Mouse (Mus musculus): ENCODE data around the gene Nrg3. TPM values are rescaled to one million over a fixed set of nuclear protein-coding genes. Genes with fewer than 3 reads are reported as not detected.
"Not testable (repeated sequence)": the region's sequence is repeated elsewhere in the genome, so short reads cannot be mapped to it uniquely, and the experiment has no call there.

Nrg3 gene
- polyA plus RNA-seq, 1 experiment, result not detected

GRCm38 (mm10) chr14:38444788-38445187, 1028.1 kb downstream of the Nrg3 start:
- no peak for DNase-seq (ENCODE audit: low read depth in 1 of 2, low spot score in 2 of 2)
- no peaks in the 10 kb centered on the region for H3K27me3 ChIP-seq (ENCODE audit: control insufficient read depth, insufficient read depth, low read length)
- TF ChIP-seq CTCF (IDR thresholded peaks at IDR 0.05; ENCODE audit: extremely low read depth, insufficient read depth, insufficient read length, insufficient replicate concordance), result no peak
- TF ChIP-seq POLR2A (IDR thresholded peaks at IDR 0.05; ENCODE audit: low read depth, low read length), result no peak
- H3K4me3 ChIP-seq (ENCODE audit: extremely low read depth, insufficient read depth, insufficient read length), result no peak overlapping the region
- no peaks in the 10 kb centered on the region for H3K36me3 ChIP-seq (ENCODE audit: control insufficient read depth, insufficient read depth, low read length)
- 82% methylated on average over 2 of the region's 2 CpGs for WGBS
- no peak overlapping the region for H3K27ac ChIP-seq (ENCODE audit: insufficient read depth, low read length)
- H3K4me1 ChIP-seq (ENCODE audit: control insufficient read depth, insufficient read depth, insufficient read length), result no peaks in the 10 kb centered on the region

DNA sequence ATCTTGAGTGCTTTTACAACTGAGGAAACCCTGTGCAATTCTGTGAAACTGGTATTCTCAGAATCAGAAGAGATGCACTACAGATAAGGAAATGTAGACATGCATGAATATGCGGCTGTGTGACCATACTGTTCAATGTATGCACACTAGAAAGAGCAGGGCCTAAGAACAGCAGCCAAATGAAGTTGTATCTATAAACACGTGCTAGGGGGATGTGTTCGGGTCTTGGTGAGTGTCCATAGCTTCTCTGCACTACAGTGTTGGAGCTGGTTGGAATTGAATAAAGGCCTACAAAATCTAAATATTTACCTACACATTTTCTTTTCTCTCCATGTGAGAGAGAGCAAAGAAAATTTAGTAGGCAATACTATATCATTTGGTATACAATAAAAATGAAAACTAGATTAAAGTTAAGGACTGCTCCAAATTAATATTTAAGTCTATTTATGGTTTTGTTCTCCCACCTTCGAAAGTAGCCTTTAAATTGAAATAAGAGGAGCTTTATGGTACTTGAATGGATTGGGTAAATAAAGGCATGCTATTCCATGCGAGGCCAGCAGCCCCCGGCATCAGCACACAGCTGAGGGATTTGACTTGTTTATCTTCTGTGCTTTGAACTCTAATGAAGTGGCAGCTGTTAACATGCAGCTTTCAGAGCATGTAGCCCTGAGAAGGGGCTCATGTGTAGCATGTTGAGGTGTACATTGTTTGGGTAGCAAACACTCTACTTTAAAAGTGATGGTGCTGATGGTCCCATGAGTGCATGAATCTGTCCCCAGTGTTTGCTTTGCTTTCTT, 1038.9 kb downstream of the Nrg3 start:
- no peak for DNase-seq (ENCODE audit: low read depth in 1 of 2, low spot score in 2 of 2)

DNA sequence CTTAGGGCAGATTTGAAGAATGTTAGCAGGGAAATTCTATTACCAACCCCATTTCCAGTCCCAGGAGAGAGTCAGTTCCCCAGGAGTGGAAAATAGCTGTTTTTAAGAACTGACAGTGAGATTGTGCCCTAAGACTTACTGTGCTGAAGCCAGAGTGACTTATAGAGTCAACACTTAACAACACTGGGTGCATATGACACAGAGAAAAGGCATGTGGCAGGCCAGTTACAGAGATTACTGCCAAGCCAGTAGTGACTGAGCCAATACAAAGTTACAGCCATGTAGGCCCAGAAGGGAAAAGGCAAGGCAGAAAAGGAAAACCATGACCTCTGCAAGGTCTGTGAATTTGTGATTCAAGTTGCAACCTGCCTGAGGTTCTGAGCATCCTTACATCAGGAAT, 1098.2 kb downstream of the Nrg3 start:
- Histone ChIP-seq H3K27ac (ENCODE audit: insufficient read depth, low read length) (no peak overlapping the region), H3K36me3 (ENCODE audit: control insufficient read depth, insufficient read depth, low read length) (no peaks in the 10 kb centered on the region), H3K4me3 (ENCODE audit: extremely low read depth, insufficient read depth, insufficient read length) (no peak overlapping the region), H3K4me1 (ENCODE audit: control insufficient read depth, insufficient read depth, insufficient read length) (no peaks in the 10 kb centered on the region), H3K27me3 (ENCODE audit: control insufficient read depth, insufficient read depth, low read length) (no peaks in the 10 kb centered on the region)
- DNase-seq (ENCODE audit: low read depth in 1 of 2, low spot score in 2 of 2), result no peak
- TF ChIP-seq POLR2A (IDR thresholded peaks at IDR 0.05; ENCODE audit: low read depth, low read length) (no peak), CTCF (IDR thresholded peaks at IDR 0.05; ENCODE audit: extremely low read depth, insufficient read depth, insufficient read length, insufficient replicate concordance) (no peak)

More for the DNA sequence above, 1038.9 kb downstream of the Nrg3 start:
- Histone ChIP-seq H3K27ac (ENCODE audit: insufficient read depth, low read length) (no peak overlapping the region), H3K36me3 (ENCODE audit: control insufficient read depth, insufficient read depth, low read length) (no peaks in the 10 kb centered on the region), H3K4me1 (ENCODE audit: control insufficient read depth, insufficient read depth, insufficient read length) (no peaks in the 10 kb centered on the region), H3K27me3 (ENCODE audit: control insufficient read depth, insufficient read depth, low read length) (no peaks in the 10 kb centered on the region), H3K4me3 (ENCODE audit: extremely low read depth, insufficient read depth, insufficient read length) (no peak overlapping the region)
- TF ChIP-seq CTCF (IDR thresholded peaks at IDR 0.05; ENCODE audit: extremely low read depth, insufficient read depth, insufficient read length, insufficient replicate concordance) (no peak), POLR2A (IDR thresholded peaks at IDR 0.05; ENCODE audit: low read depth, low read length) (no peak)
- WGBS, result 67% methylated on average over 6 of the region's 6 CpGs

DNA sequence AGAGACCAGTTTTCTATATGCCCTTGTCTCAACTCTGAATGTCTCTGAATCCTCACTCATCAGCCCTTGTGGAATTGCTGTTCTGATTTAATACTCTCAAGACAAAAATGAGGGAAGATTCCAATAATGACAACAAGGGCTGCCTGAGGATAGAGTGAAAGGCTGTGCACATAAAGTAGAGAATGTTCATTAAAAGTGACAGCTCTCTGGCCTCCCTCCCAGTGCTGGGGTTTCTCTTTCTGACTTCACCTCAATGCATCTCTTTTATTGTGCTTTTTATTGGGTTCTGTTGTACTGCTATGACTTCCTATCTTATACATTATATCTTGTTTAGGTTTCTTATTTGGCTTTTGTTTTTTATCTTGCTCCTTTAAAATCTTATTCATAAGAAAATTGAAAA, 1131.9 kb downstream of the Nrg3 start:
- TF ChIP-seq CTCF (IDR thresholded peaks at IDR 0.05; ENCODE audit: extremely low read depth, insufficient read depth, insufficient read length, insufficient replicate concordance), result no peak
- no peak for TF ChIP-seq POLR2A (IDR thresholded peaks at IDR 0.05; ENCODE audit: low read depth, low read length)
- no peak overlapping the region for H3K27ac ChIP-seq (ENCODE audit: insufficient read depth, low read length)
- no peak for DNase-seq (ENCODE audit: low read depth in 1 of 2, low spot score in 2 of 2)
- no peak overlapping the region for H3K4me3 ChIP-seq (ENCODE audit: extremely low read depth, insufficient read depth, insufficient read length)
- no peaks in the 10 kb centered on the region for H3K27me3 ChIP-seq (ENCODE audit: control insufficient read depth, insufficient read depth, low read length)
- H3K4me1 ChIP-seq (ENCODE audit: control insufficient read depth, insufficient read depth, insufficient read length), result no peaks in the 10 kb centered on the region
- H3K36me3 ChIP-seq (ENCODE audit: control insufficient read depth, insufficient read depth, low read length), result no peaks in the 10 kb centered on the region

GRCm38 (mm10) chr14:38322841-38323240, 1150.0 kb downstream of the Nrg3 start:
- not testable (repeated sequence) for H3K27me3 ChIP-seq (ENCODE audit: control insufficient read depth, insufficient read depth, low read length); H3K36me3 ChIP-seq (ENCODE audit: control insufficient read depth, insufficient read depth, low read length); DNase-seq (ENCODE audit: low read depth in 1 of 2, low spot score in 2 of 2); H3K27ac ChIP-seq (ENCODE audit: insufficient read depth, low read length); H3K4me3 ChIP-seq (ENCODE audit: extremely low read depth, insufficient read depth, insufficient read length); H3K4me1 ChIP-seq (ENCODE audit: control insufficient read depth, insufficient read depth, insufficient read length)
- WGBS, result 80% methylated on average over 1 of the region's 1 CpGs

- no peak for DNase-seq (ENCODE audit: low read depth in 1 of 2, low spot score in 2 of 2)
- no peaks in the 10 kb centered on the region for H3K4me1 ChIP-seq (ENCODE audit: control insufficient read depth, insufficient read depth, insufficient read length)
- H3K4me3 ChIP-seq (ENCODE audit: extremely low read depth, insufficient read depth, insufficient read length), result no peak overlapping the region
- no peak overlapping the region for H3K27ac ChIP-seq (ENCODE audit: insufficient read depth, low read length)
- 97% methylated on average over 1 of the region's 1 CpGs for WGBS
- TF ChIP-seq POLR2A (IDR thresholded peaks at IDR 0.05; ENCODE audit: low read depth, low read length), result no peak
- TF ChIP-seq CTCF (IDR thresholded peaks at IDR 0.05; ENCODE audit: extremely low read depth, insufficient read depth, insufficient read length, insufficient replicate concordance), result no peak
- no peaks in the 10 kb centered on the region for H3K36me3 ChIP-seq (ENCODE audit: control insufficient read depth, insufficient read depth, low read length)
- H3K27me3 ChIP-seq (ENCODE audit: control insufficient read depth, insufficient read depth, low read length), result no peaks in the 10 kb centered on the region
These were observed 1152.1 kb downstream of the Nrg3 start for GRCm38 (mm10) chr14:38320619-38321340.

All from spleen, adult 2 months (tissue).